Mouse (Mus musculus) myocyte (in vitro differentiated cells): ENCODE measurements at regions not wholly inside any gene's neighbourhood (a gene's known extent, or its start where the extent isn't known, plus 50 kb on each side); places are given as distances from the start of the nearest gene placed in this dataset.

Experiments used
- E2F4 ChIP-seq: IDR thresholded peaks from one replicate; pipeline ENCODE4 v1.6.1; 2011; ENCODE audit warnings: mild to moderate bottlenecking, control low read depth, moderate library complexity; ENCODE audit not compliant: insufficient read depth
- MAX ChIP-seq: IDR thresholded peaks from one replicate; pipeline ENCODE4 v1.6.1; 2011; ENCODE audit warnings: low read depth, mild to moderate bottlenecking, control low read depth
- MYOG ChIP-seq, 3 experiments: IDR thresholded peaks; one replicate each; pipeline ENCODE4 v1.6.1; 2011; ENCODE audit warnings: control low read depth in 2 of 3, low read depth in 2 of 3, mild to moderate bottlenecking in 2 of 3; ENCODE audit not compliant: insufficient read length in 2 of 3, control insufficient read depth in 1 of 3, insufficient read depth in 1 of 3
- POLR2A ChIP-seq: IDR thresholded peaks from one replicate; pipeline ENCODE4 v1.6.1; 2011; ENCODE audit warnings: low read depth, mild to moderate bottlenecking, control low read depth, moderate library complexity; ENCODE audit not compliant: insufficient read length

GRCm38 (mm10) chr15:22046423-22046822 lies 502.4 kb upstream of the Cdh18 start:
- no peak for TF ChIP-seq MYOG (IDR thresholded peaks at IDR 0.05; ENCODE audit: control insufficient read depth in 1 of 3, insufficient read depth in 1 of 3, insufficient read length in 2 of 3, low read depth in 2 of 3)
- no peak for TF ChIP-seq POLR2A
- TF ChIP-seq MAX: no peak
- no peak for TF ChIP-seq E2F4
